Mouse (Mus musculus) cerebellum, adult 2 months (tissue): ENCODE data around the gene Il6st.

Experiments
- CTCF ChIP-seq: fragments of 200-500 bp; IDR thresholded peaks from 2 replicates; pipeline ENCODE4 v1.5.1; 2011; ENCODE audit warnings: low read depth, mild to moderate bottlenecking, control low read depth, low read length, moderate library complexity, borderline replicate concordance; ENCODE audit not compliant: insufficient read depth
- POLR2A ChIP-seq: fragments of 200-500 bp; IDR thresholded peaks from 2 replicates; pipeline ENCODE4 v1.6.1; 2011; ENCODE audit warnings: low read length, control low read depth, borderline replicate concordance; ENCODE audit not compliant: insufficient read depth

- TF ChIP-seq CTCF (no peak), POLR2A (no peak)
Measured at GRCm38 (mm10) chr13:112435241-112436075, 28.4 kb upstream of the Il6st start.
